Mouse (Mus musculus) liver, embryonic 13.5 days (tissue): ENCODE measurements around the gene Gm3488. TPM values are rescaled to one million over a fixed set of nuclear protein-coding genes. Genes with fewer than 3 reads are reported as not detected.
"Not testable (repeated sequence)": the region's sequence is repeated elsewhere in the genome, so short reads cannot be mapped to it uniquely, and the experiment has no call there.

Experiments
- ATAC-seq: fragments of 200-750 bp; cut with Nextera tagmentation; 2 replicates; pipeline ENCODE4 v1.8.0; 2017; ENCODE audit warnings: low read depth, mild to moderate bottlenecking, moderate number of reproducible peaks, moderate library complexity
- DNase-seq: peaks from one replicate; pipeline ENCODE4 v3.0.0; 2022
- H3K27ac ChIP-seq: fragments of 300-500 bp; sonication (generic); 2 replicates; pipeline ENCODE4 v1.5.1; 2015; ENCODE audit warnings: moderate library complexity, mild to moderate bottlenecking, inconsistent platforms
- H3K27me3 ChIP-seq: fragments of 300-500 bp; sonication (generic); 2 replicates; pipeline ENCODE4 v1.6.1; 2015; ENCODE audit warnings: mild to moderate bottlenecking, inconsistent platforms
- H3K36me3 ChIP-seq: fragments of 300-500 bp; sonication (generic); 2 replicates; pipeline ENCODE4 v1.6.1; 2015; ENCODE audit warnings: mild to moderate bottlenecking, inconsistent platforms
- H3K4me1 ChIP-seq: fragments of 300-500 bp; sonication (generic); replicated peaks from 2 replicates; pipeline ENCODE4 v1.6.1; 2015; ENCODE audit warnings: inconsistent platforms
- H3K4me2 ChIP-seq: fragments of 300-500 bp; sonication (generic); 2 replicates; pipeline ENCODE4 v1.6.1; 2015; ENCODE audit warnings: inconsistent platforms, mild to moderate bottlenecking, moderate library complexity
- H3K4me3 ChIP-seq: fragments of 300-500 bp; sonication (generic); replicated peaks from 2 replicates; pipeline ENCODE4 v1.5.1; 2015; ENCODE audit warnings: mild to moderate bottlenecking, inconsistent platforms
- H3K9ac ChIP-seq: fragments of 300-500 bp; sonication (generic); 2 replicates; pipeline ENCODE4 v1.6.1; 2015; ENCODE audit warnings: mild to moderate bottlenecking, inconsistent platforms
- H3K9me3 ChIP-seq: fragments of 300-500 bp; sonication (generic); replicated peaks from 2 replicates; pipeline ENCODE4 v1.6.1; 2016; ENCODE audit warnings: inconsistent platforms
- whole genome bisulfite sequencing: fragments of 180-500 bp; shearing (Covaris S2); methylation state at CpG from one replicate; pipeline ENCODE4 v1.1.7; 2015; ENCODE audit not compliant: insufficient replicate concordance; 5-methylcytosine and 5-hydroxymethylcytosine counted together
- polyA plus RNA-seq: library from polyadenylated mRNA; unstranded; fragments of >200 nt; fragmentation: Nextera tagmentation; extraction: Ambion mirVana; gene quantifications from 2 replicates; pipeline ENCODE4 v1.2.1, GENCODE M21; 2015

Gene Gm3488
- polyA plus RNA-seq = 0.06 TPM in 1 of 2 replicates, not detected in the other

GRCm38 (mm10) chr14:5501374-5501773, at the start of gene Gm3488:
Gm3488 (plus strand) TSS chr14:5501674.
- not testable (repeated sequence) for ATAC-seq, H3K4me1 ChIP-seq

GRCm38 (mm10) chr14:5455367-5455766, 46.1 kb upstream of the Gm3488 start, which contains the start of gene Gm3194:
Gm3194 (minus strand) TSS chr14:5455467.
- not testable (repeated sequence) for H3K4me3 ChIP-seq, H3K36me3 ChIP-seq, H3K4me2 ChIP-seq, DNase-seq, H3K27me3 ChIP-seq, H3K9ac ChIP-seq, H3K4me1 ChIP-seq, H3K27ac ChIP-seq, H3K9me3 ChIP-seq, ATAC-seq
- no CpG with 5 or more reads among the region's 3 CpGs for WGBS

More at GRCm38 (mm10) chr14:5501374-5501773, at the start of gene Gm3488:
- not testable (repeated sequence) for DNase-seq, H3K9ac ChIP-seq, H3K4me2 ChIP-seq, H3K4me3 ChIP-seq, H3K36me3 ChIP-seq, H3K27ac ChIP-seq, H3K9me3 ChIP-seq, H3K27me3 ChIP-seq
- WGBS = no CpG with 5 or more reads among the region's 35 CpGs

GRCm38 (mm10) chr14:5460469-5460868, 41.0 kb upstream of the Gm3488 start:
- H3K27ac ChIP-seq, H3K4me1 ChIP-seq, H3K9me3 ChIP-seq, H3K27me3 ChIP-seq, H3K4me3 ChIP-seq, DNase-seq, H3K36me3 ChIP-seq, ATAC-seq, H3K4me2 ChIP-seq, H3K9ac ChIP-seq: not testable (repeated sequence)
- no CpG with 5 or more reads among the region's 19 CpGs for WGBS

GRCm38 (mm10) chr14:5477730-5478129, 23.7 kb upstream of the Gm3488 start, which contains the start of gene Gm8246:
Gm8246 (minus strand) TSS chr14:5477830.
- H3K9me3 ChIP-seq = not testable (repeated sequence)
- no CpG with 5 or more reads among the region's 3 CpGs for WGBS

GRCm38 (mm10) chr14:5483907-5484306, 17.6 kb upstream of the Gm3488 start, which contains the start of gene Gm3187:
Gm3187 (plus strand) TSS chr14:5484207.
- DNase-seq, H3K27me3 ChIP-seq, H3K9me3 ChIP-seq, H3K27ac ChIP-seq, H3K4me1 ChIP-seq, H3K4me3 ChIP-seq, H3K36me3 ChIP-seq, ATAC-seq, H3K9ac ChIP-seq, H3K4me2 ChIP-seq: not testable (repeated sequence)
- WGBS = 47% methylated on average over 4 of the region's 5 CpGs

More at GRCm38 (mm10) chr14:5477730-5478129, 23.7 kb upstream of the Gm3488 start, which contains the start of gene Gm8246:
- not testable (repeated sequence) for H3K27me3 ChIP-seq, DNase-seq, ATAC-seq, H3K4me3 ChIP-seq, H3K9ac ChIP-seq, H3K4me1 ChIP-seq, H3K27ac ChIP-seq, H3K36me3 ChIP-seq, H3K4me2 ChIP-seq

- not testable (repeated sequence) for H3K36me3 ChIP-seq, H3K9me3 ChIP-seq, H3K4me3 ChIP-seq, H3K4me1 ChIP-seq, H3K27me3 ChIP-seq, ATAC-seq, DNase-seq, H3K4me2 ChIP-seq, H3K9ac ChIP-seq, H3K27ac ChIP-seq
- no CpG with 5 or more reads among the region's 2 CpGs for WGBS
Measured at GRCm38 (mm10) chr14:5538196-5538595, 36.7 kb downstream of the Gm3488 start, which contains the start of gene Gm3532. Gm3532 (plus strand) TSS chr14:5538496.

Other genes with a start within 250 kb of the Gm3488 start
- not detected in 2 replicates for gene Gm3526, start 241.1 kb upstream of the Gm3488 start, polyA plus RNA-seq
- gene Gm3542, start 166.7 kb upstream of the Gm3488 start, polyA plus RNA-seq = not detected in 2 replicates
- gene Gm3500, start 112.6 kb upstream of the Gm3488 start, polyA plus RNA-seq = not detected in 2 replicates
- not detected in 2 replicates for gene Gm3194, start 46.2 kb upstream of the Gm3488 start, polyA plus RNA-seq
- not detected in 2 replicates for gene Gm8246, start 23.8 kb upstream of the Gm3488 start, polyA plus RNA-seq
- not detected in 2 replicates for gene Gm3187, start 17.5 kb upstream of the Gm3488 start, polyA plus RNA-seq
- not detected in 2 replicates for gene Gm3532, start 36.8 kb downstream of the Gm3488 start, polyA plus RNA-seq
- not detected in 2 replicates for gene Gm8265, start 131.4 kb downstream of the Gm3488 start, polyA plus RNA-seq
- gene Gm9603, start 185.8 kb downstream of the Gm3488 start, polyA plus RNA-seq = not detected in 2 replicates
- gene Gm3373, start 239.9 kb downstream of the Gm3488 start, polyA plus RNA-seq = not detected in 2 replicates